Mouse (Mus musculus): ENCODE results near the gene Fam124b.

Fam124b gene

DNA sequence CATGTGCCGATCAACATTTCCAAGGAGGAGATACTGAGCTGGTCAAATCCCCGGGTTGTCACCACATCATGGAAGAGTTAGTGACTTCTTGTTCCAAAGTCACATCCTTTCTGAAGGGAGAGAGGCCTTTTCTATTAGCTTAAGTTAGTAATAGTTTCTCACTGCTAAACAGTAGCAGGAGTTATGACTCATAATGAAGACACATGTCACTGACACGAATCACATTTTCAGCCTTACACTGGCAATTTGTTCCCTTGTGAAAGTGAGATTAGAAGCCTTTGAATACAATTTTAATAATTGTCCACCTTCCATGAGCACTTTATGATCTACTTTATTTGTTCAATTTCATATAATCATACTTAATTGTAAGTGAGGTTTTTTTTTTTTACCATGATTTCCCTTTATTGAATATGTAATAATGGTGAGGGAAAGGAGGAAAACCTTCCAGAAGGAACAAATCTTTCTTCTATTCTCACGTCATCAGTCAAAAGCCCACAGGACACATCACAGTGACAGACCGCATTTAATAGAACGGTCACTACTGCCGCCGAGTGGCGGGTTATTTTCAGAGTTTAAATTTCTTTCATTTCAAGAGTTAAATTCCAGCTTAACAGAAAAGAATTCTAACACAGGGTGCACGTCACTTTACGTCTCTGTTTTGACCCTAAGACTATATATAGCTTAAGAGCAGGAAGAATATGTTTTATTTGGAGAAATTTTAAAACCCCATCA, 40.5 kb downstream of the Fam124b start:
- DNase-seq (ENCODE audit: low spot score) = no peak

DNA sequence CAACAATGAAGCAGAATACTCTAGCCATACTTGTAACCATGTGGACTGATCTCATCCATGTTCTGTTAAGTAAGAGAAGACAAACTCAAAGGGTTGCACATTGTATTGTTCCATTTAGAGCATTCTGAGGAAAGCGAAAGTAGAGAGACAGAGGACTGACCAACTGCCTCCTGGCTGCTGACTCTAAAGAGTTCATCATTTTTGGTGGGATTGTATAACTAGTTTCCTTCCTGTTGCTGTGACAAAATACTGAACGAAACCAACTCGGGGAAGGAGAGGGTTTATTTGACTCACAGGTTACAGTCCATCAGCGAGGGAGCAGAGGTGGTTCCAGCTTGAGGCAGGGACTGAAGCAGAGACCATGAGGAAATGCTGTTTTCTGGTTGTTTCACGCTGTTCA, 50.6 kb downstream of the Fam124b start:
- no peak for DNase-seq (ENCODE audit: low spot score)

DNA sequence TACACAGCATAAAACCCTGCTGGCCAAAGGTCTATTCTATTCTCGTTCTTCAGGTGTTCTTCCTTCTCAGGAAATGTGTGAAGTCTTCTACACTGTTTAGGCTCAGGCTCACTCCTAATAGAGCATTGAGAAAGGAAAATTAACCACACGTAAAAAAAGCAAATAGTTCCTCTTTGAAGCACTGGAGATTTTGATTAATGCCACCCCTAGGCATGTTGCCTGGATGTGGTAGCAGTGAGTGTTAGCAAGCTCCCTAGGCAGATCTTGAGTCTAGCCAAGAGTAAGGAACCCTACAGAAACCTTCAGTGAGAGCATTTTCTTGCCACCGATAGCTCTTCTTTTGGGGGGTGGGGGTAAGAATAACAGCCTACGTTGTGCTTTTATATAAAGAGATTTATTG, 51.7 kb downstream of the Fam124b start:
- DNase-seq (ENCODE audit: low spot score) = no peak

DNA sequence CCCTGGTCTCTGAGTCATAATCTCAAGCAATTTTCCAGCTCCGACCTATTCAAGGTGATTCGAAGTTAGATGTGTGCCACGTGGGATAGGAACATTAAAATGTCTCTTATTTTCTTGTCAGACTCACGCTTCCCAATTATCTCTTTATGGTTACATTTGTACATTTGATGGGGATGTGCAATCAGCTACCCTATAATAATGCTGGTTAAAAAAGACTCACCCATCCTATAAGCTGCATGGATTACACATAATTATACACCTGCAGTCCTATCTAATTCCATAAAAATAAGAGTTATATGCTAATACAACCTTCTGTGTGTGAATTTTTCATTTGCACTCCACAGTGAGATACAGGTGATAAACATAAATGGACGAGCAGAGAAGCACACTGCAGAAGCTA, 52.9 kb downstream of the Fam124b start:
- DNase-seq (ENCODE audit: low spot score) = no peak

DNA sequence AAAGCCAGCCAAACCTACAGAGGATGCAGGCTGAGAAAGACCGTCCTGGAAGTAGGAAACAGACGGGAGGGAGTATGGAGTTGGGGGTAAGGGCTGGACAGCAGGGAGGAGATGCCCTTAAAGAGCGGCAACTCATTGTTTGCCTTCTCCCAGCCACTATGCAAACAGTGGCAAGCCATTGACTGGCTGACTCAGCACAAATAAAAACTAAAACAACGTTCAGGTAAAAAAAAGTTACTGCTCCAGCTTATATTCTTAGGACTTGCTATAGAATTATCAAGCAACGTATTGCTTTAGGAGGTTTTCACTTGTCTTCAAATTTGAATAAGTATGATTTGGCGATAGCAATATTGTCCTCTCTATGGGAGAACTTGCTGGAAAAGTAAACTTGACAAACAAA, 55.3 kb downstream of the Fam124b start:
- no peak for DNase-seq (ENCODE audit: low spot score)

DNA sequence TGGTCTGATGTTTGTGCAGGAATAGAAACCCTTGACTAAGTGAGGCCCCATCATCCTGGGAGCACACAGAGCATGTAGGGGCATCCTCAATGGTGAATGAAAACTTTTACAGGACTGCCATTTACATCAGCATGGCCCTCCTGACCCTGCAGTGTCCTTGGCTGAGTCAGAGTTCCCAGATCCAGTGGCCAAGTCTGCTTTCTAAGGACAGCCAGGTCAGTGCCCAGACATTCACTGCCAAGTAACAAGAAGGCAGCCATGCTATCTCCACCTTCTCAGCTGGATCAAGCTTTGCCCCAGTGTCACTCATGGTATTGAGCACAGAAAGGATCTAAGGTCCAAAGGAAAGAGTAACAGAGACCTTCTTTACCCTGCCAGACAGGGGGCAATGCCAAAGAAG, 58.7 kb downstream of the Fam124b start:
- DNase-seq (ENCODE audit: low spot score) = no peak

DNA sequence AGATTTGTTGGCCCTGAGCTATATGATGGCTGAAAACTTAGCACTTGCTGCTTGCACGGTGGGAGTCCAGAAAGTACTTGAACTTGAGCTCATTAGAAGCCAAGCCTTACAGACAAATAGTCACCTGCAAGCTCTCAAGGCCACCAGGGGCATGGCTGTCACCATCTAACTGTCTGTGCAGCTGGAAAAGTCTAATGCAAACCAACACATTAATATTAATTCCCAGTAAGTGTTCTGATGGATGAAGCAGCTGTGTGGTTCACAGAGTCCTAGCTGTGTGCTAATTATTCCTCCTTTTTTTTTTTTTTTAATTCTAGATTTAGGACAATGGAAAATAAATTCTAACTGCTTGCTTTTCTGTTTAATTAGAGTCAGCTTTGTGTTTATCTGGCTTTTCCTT, 63.4 kb downstream of the Fam124b start:
- DNase-seq (ENCODE audit: low spot score) = no peak

DNA sequence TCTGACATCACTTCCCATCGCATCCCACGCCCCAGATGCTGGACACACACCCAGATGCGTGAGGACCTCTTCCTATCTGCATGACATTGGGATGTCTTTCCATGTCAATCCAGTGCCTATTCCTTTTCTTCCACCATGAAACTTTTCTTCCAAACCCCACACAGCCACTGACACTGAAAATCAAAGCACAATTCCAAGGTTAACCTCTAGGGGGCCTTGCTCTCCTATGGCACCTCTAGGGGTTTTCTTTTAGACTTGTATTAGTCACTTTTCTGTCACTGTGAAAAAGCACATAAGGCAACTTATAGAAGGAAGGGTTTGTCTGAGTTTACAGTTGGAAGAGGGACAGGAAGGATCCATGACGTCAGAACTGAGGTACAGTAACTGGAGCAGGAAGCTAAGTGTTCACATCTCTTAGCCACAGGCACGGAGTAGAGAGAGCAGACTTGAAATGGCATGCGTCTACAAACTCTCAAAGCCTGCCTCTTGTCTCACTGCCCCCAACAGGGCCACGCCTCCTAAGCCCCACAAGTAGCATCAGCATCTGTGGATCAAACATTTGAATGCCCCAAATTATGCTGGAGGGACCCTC, 65.1 kb downstream of the Fam124b start:
- DNase-seq (ENCODE audit: low spot score) = no peak

DNA sequence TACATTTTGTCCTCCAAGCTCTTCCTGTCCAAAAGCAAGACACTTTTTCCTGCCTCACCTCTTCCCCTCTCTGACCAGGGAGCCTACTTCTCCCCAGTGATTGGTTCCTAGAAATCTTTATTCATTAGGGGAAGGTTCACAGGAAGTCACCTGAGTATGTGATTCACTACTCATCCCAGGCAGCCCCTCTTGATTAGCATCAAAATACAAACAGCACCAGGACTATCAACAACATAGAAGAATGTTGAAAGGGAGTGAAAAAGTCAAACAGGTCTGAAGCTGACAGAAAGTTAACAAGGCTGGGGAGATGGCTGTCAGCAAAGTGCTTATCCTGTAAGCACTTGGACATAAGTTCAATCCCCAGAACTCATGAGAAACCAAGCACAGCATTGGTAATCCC, 67.6 kb downstream of the Fam124b start:
- no peak for DNase-seq (ENCODE audit: low spot score)

All from embryo, embryonic 10 days (tissue).